Mouse (Mus musculus) MEL (cell line): ENCODE measurements around the gene Galnt9.

Experiments used
- CHD1 ChIP-seq: IDR thresholded peaks from 2 replicates; pipeline ENCODE4 v1.6.1; 2012; ENCODE audit warnings: low read depth, mild to moderate bottlenecking, inconsistent platforms, low read length, improper control_type of control experiment
- CTCF ChIP-seq, 3 experiments: IDR thresholded peaks in 2 of 3; conservative IDR thresholded peaks in 1 of 3; 2 replicates each; pipeline ENCODE4 v1.5.1; 2011 to 2012; ENCODE audit warnings: low read length in 3 of 3, low read depth in 2 of 3, mild to moderate bottlenecking in 2 of 3, improper control_type of control experiment in 1 of 3, inconsistent platforms in 1 of 3, mixed read lengths in 1 of 3, moderate library complexity in 1 of 3; ENCODE audit not compliant: control insufficient read depth in 1 of 3, insufficient read depth in 1 of 3, poor library complexity in 1 of 3, severe bottlenecking in 1 of 3
- EP300 ChIP-seq, 2 experiments: IDR thresholded peaks; 2 replicates each; pipeline ENCODE4 v1.6.1; 2011; ENCODE audit warnings: improper control_type of control experiment in 2 of 2, low read length in 2 of 2, low read depth in 1 of 2, mild to moderate bottlenecking in 1 of 2
- KAT2A ChIP-seq: conservative IDR thresholded peaks from 2 replicates; pipeline ENCODE4 v1.6.1; 2012; ENCODE audit warnings: low read depth, low read length, improper control_type of control experiment, inconsistent platforms
- MAX ChIP-seq: IDR thresholded peaks from 2 replicates; pipeline ENCODE4 v1.6.1; 2011; ENCODE audit warnings: low read length, improper control_type of control experiment
- POLR2A ChIP-seq, 2 experiments: IDR thresholded peaks; 2 replicates each; pipeline ENCODE4 v1.6.1; 2011 to 2012; ENCODE audit warnings: low read length in 2 of 2, mild to moderate bottlenecking in 2 of 2, control low read depth in 1 of 2, improper control_type of control experiment in 1 of 2, low read depth in 1 of 2, moderate library complexity in 1 of 2; ENCODE audit not compliant: control insufficient read depth in 1 of 2, insufficient read depth in 1 of 2, poor library complexity in 1 of 2
- POLR2AphosphoS5 ChIP-seq: IDR thresholded peaks from 2 replicates; pipeline ENCODE4 v1.6.1; 2012; ENCODE audit warnings: low read depth, borderline replicate concordance, mild to moderate bottlenecking, inconsistent platforms, low read length, moderate library complexity, mixed read lengths
- RAD21 ChIP-seq: IDR thresholded peaks from 2 replicates; pipeline ENCODE4 v1.6.1; 2011; ENCODE audit warnings: mild to moderate bottlenecking, low read depth, low read length, improper control_type of control experiment
- TAL1 ChIP-seq: IDR thresholded peaks from 2 replicates; pipeline ENCODE4 v1.6.1; 2012; ENCODE audit warnings: mild to moderate bottlenecking, inconsistent platforms, low read length, moderate library complexity, mixed read lengths
- USF1 ChIP-seq: IDR thresholded peaks from 2 replicates; pipeline ENCODE4 v1.6.1; 2014; ENCODE audit warnings: low read depth, mild to moderate bottlenecking, inconsistent platforms, low read length, improper control_type of control experiment, moderate library complexity
- USF2 ChIP-seq, 2 experiments: IDR thresholded peaks; 2 replicates each; pipeline ENCODE4 v1.6.1; 2011 to 2012; ENCODE audit warnings: improper control_type of control experiment in 2 of 2, low read length in 2 of 2, borderline replicate concordance in 1 of 2, inconsistent platforms in 1 of 2, low read depth in 1 of 2, mild to moderate bottlenecking in 1 of 2; ENCODE audit not compliant: insufficient read depth in 1 of 2
- ZNF384 ChIP-seq: IDR thresholded peaks from 2 replicates; pipeline ENCODE4 v1.6.1; 2012; ENCODE audit warnings: low read depth, mild to moderate bottlenecking, inconsistent platforms, low read length, improper control_type of control experiment

- no peak for TF ChIP-seq ZNF384
- 0 out of 2 replicates have a peak, but pooled peaks have one; percentile 20 for TF ChIP-seq POLR2AphosphoS5
- TF ChIP-seq CTCF (IDR thresholded peaks at IDR 0.05 in 2 of 3, conservative IDR thresholded peaks at IDR 0.05 in 1 of 3; ENCODE audit: control insufficient read depth in 1 of 3, insufficient read depth in 1 of 3, low read depth in 2 of 3, low read length in 3 of 3, poor library complexity in 1 of 3, severe bottlenecking in 1 of 3) = no peak
- no peak for TF ChIP-seq MAX
- TF ChIP-seq USF2 (IDR thresholded peaks at IDR 0.05; ENCODE audit: borderline replicate concordance in 1 of 2, insufficient read depth in 1 of 2, low read depth in 1 of 2, low read length in 2 of 2) = no peak
- TF ChIP-seq EP300 (IDR thresholded peaks at IDR 0.05; ENCODE audit: low read depth in 1 of 2, low read length in 2 of 2) = no peak
- no peak for TF ChIP-seq KAT2A
- no peak for TF ChIP-seq POLR2A (IDR thresholded peaks at IDR 0.05; ENCODE audit: control insufficient read depth in 1 of 2, insufficient read depth in 1 of 2, low read depth in 1 of 2, low read length in 2 of 2, poor library complexity in 1 of 2)
- no peak for TF ChIP-seq TAL1
- TF ChIP-seq CHD1 = no peak
- no peak for TF ChIP-seq RAD21
- TF ChIP-seq USF1 = no peak
Measured at GRCm38 (mm10) chr5:110664750-110665269, 120.7 kb downstream of the Galnt9 start.
